Mouse (Mus musculus) liver, embryonic 11.5 days (tissue): ENCODE measurements at regions not wholly inside any gene's neighbourhood (a gene's known extent, or its start where the extent isn't known, plus 50 kb on each side); places are given as distances from the start of the nearest gene placed in this dataset.

Source experiments
- ATAC-seq: fragments of 200-750 bp; cut with Nextera tagmentation; replicated peaks from 2 replicates; pipeline ENCODE4 v1.8.0; 2017; ENCODE audit warnings: moderate number of reproducible peaks, mild to moderate bottlenecking, moderate TSS enrichment, moderate library complexity; ENCODE audit not compliant: low FRiP score
- DNase-seq: peaks from one replicate; pipeline ENCODE4 v3.0.0-alpha.2; 2017; ENCODE audit warnings: low spot score
- H3K27ac ChIP-seq: fragments of 300-500 bp; sonication (generic); 2 replicates; pipeline ENCODE4 v1.5.1; 2014; ENCODE audit warnings: mild to moderate bottlenecking, low read depth, low read length, control low read depth
- H3K27me3 ChIP-seq: fragments of 300-500 bp; sonication (generic); replicated peaks from 2 replicates; pipeline ENCODE4 v1.6.1; 2014; ENCODE audit warnings: low read length, mixed read lengths; ENCODE audit not compliant: control insufficient read depth, insufficient read depth
- H3K36me3 ChIP-seq: fragments of 300-500 bp; sonication (generic); 2 replicates; pipeline ENCODE4 v1.6.1; 2014; ENCODE audit warnings: mild to moderate bottlenecking, low read length, moderate library complexity, mixed read lengths; ENCODE audit not compliant: control insufficient read depth, insufficient read depth
- H3K4me1 ChIP-seq: fragments of 300-500 bp; sonication (generic); replicated peaks from 2 replicates; pipeline ENCODE4 v1.6.1; 2014; ENCODE audit warnings: low read length, mixed read lengths; ENCODE audit not compliant: control insufficient read depth, insufficient read depth
- H3K4me2 ChIP-seq: fragments of 300-500 bp; sonication (generic); 2 replicates; pipeline ENCODE4 v1.6.1; 2014; ENCODE audit warnings: mild to moderate bottlenecking, control low read depth, moderate library complexity
- H3K4me3 ChIP-seq: fragments of 300-500 bp; sonication (generic); 2 replicates; pipeline ENCODE4 v1.5.1; 2014; ENCODE audit warnings: low read depth, low read length, control low read depth
- H3K9ac ChIP-seq: fragments of 300-500 bp; sonication (generic); 2 replicates; pipeline ENCODE4 v1.6.1; 2014; ENCODE audit warnings: low read depth, low read length, control low read depth
- H3K9me3 ChIP-seq: fragments of 300-500 bp; sonication (generic); 2 replicates; pipeline ENCODE4 v1.6.1; 2016; ENCODE audit warnings: low read length, inconsistent platforms, mixed read lengths; ENCODE audit not compliant: control insufficient read depth
- WGBS: fragments of 180-500 bp; shearing (Covaris S2); extraction: QIAGEN DNeasy Blood & Tissue Kit; methylation state at CpG from one replicate; pipeline ENCODE4 v1.1.7; 2014; 5-methylcytosine and 5-hydroxymethylcytosine counted together

GRCm38 (mm10) chr7:72362690-72363089 is 56.3 kb upstream of the Mctp2 start:
- ATAC-seq (no peak), DNase-seq (peak; percentile 50)
- H3K4me1 ChIP-seq: no peaks in the 10 kb centered on the region
- H3K36me3 ChIP-seq: no peaks in the 10 kb centered on the region
- 12% methylated on average over 3 of the region's 3 CpGs for WGBS
- no peak overlapping the region for H3K27ac ChIP-seq
- H3K27me3 ChIP-seq: no peaks in the 10 kb centered on the region
- H3K4me3 ChIP-seq: no peak overlapping the region
- no peak overlapping the region for H3K4me2 ChIP-seq
- H3K9ac ChIP-seq: no peak overlapping the region
- no peaks in the 10 kb centered on the region for H3K9me3 ChIP-seq

- H3K9ac ChIP-seq: no peak overlapping the region
- no peaks in the 10 kb centered on the region for H3K36me3 ChIP-seq
- WGBS: 33% methylated on average over 7 of the region's 7 CpGs
- no peaks in the 10 kb centered on the region for H3K9me3 ChIP-seq
- DNase-seq (no peak), ATAC-seq (no peak)
- no peak overlapping the region for H3K4me3 ChIP-seq
- no peak overlapping the region for H3K27ac ChIP-seq
- no peaks in the 10 kb centered on the region for H3K4me1 ChIP-seq
- no peaks in the 10 kb centered on the region for H3K27me3 ChIP-seq
- no peak overlapping the region for H3K4me2 ChIP-seq
Observed at GRCm38 (mm10) chr7:72391323-72391722, 84.9 kb upstream of the Mctp2 start.

GRCm38 (mm10) chr7:72400056-72400455 is 93.6 kb upstream of the Mctp2 start:
- no peak for DNase-seq
- H3K9ac ChIP-seq: no peak overlapping the region
- H3K27ac ChIP-seq: no peak overlapping the region
- no peak for ATAC-seq
- H3K27me3 ChIP-seq: no peaks in the 10 kb centered on the region
- no peaks in the 10 kb centered on the region for H3K4me1 ChIP-seq
- H3K4me3 ChIP-seq: no peak overlapping the region
- H3K4me2 ChIP-seq: no peak overlapping the region
- H3K36me3 ChIP-seq: no peaks in the 10 kb centered on the region
- H3K9me3 ChIP-seq: no peaks in the 10 kb centered on the region

GRCm38 (mm10) chr7:72406131-72406530 is 99.7 kb upstream of the Mctp2 start:
- no peaks in the 10 kb centered on the region for H3K4me1 ChIP-seq
- 86% methylated on average over 3 of the region's 3 CpGs for WGBS
- no peak overlapping the region for H3K4me3 ChIP-seq
- no peak overlapping the region for H3K4me2 ChIP-seq
- no peak overlapping the region for H3K9ac ChIP-seq
- DNase-seq (no peak), ATAC-seq (no peak)
- no peaks in the 10 kb centered on the region for H3K36me3 ChIP-seq
- no peaks in the 10 kb centered on the region for H3K27me3 ChIP-seq
- H3K9me3 ChIP-seq: no peaks in the 10 kb centered on the region
- no peak overlapping the region for H3K27ac ChIP-seq

- H3K4me2 ChIP-seq: no peak overlapping the region
- H3K9me3 ChIP-seq: no peaks in the 10 kb centered on the region
- ATAC-seq (no peak), DNase-seq (no peak)
- no peaks in the 10 kb centered on the region for H3K36me3 ChIP-seq
- no peaks in the 10 kb centered on the region for H3K27me3 ChIP-seq
- no peak overlapping the region for H3K9ac ChIP-seq
- H3K4me1 ChIP-seq: no peaks in the 10 kb centered on the region
- H3K4me3 ChIP-seq: no peak overlapping the region
- H3K27ac ChIP-seq: no peak overlapping the region
- 50% methylated on average over 6 of the region's 6 CpGs for WGBS
Observed at GRCm38 (mm10) chr7:72408409-72408986, 102.1 kb upstream of the Mctp2 start.

GRCm38 (mm10) chr7:72438552-72438951 is 132.1 kb upstream of the Mctp2 start:
- no peaks in the 10 kb centered on the region for H3K27me3 ChIP-seq
- no peaks in the 10 kb centered on the region for H3K4me1 ChIP-seq
- no peaks in the 10 kb centered on the region for H3K9me3 ChIP-seq
- no peak overlapping the region for H3K9ac ChIP-seq
- no peaks in the 10 kb centered on the region for H3K36me3 ChIP-seq
- no peak for DNase-seq
- 40% methylated on average over 2 of the region's 2 CpGs for WGBS
- H3K4me3 ChIP-seq: no peak overlapping the region
- no peak overlapping the region for H3K27ac ChIP-seq
- no peak for ATAC-seq
- no peak overlapping the region for H3K4me2 ChIP-seq

GRCm38 (mm10) chr7:72442001-72442400 is 135.6 kb upstream of the Mctp2 start:
- ATAC-seq (no peak), DNase-seq (no peak)
- no peak overlapping the region for H3K4me2 ChIP-seq

GRCm38 (mm10) chr7:72444016-72444415 is 137.6 kb upstream of the Mctp2 start:
- no peaks in the 10 kb centered on the region for H3K27me3 ChIP-seq
- no peak overlapping the region for H3K9ac ChIP-seq
- DNase-seq (no peak), ATAC-seq (no peak)
- 67% methylated on average over 1 of the region's 1 CpGs for WGBS
- no peak overlapping the region for H3K27ac ChIP-seq
- H3K4me1 ChIP-seq: no peaks in the 10 kb centered on the region
- H3K4me3 ChIP-seq: no peak overlapping the region
- no peak overlapping the region for H3K4me2 ChIP-seq
- no peaks in the 10 kb centered on the region for H3K36me3 ChIP-seq
- no peaks in the 10 kb centered on the region for H3K9me3 ChIP-seq

More at GRCm38 (mm10) chr7:72442001-72442400, 135.6 kb upstream of the Mctp2 start:
- Histone ChIP-seq H3K27me3 (no peaks in the 10 kb centered on the region), H3K27ac (no peak overlapping the region), H3K36me3 (no peaks in the 10 kb centered on the region), H3K4me1 (no peaks in the 10 kb centered on the region), H3K4me3 (no peak overlapping the region), H3K9ac (no peak overlapping the region), H3K9me3 (no peaks in the 10 kb centered on the region)
- 85% methylated on average over 5 of the region's 5 CpGs for WGBS

GRCm38 (mm10) chr7:72444792-72445191 is 138.4 kb upstream of the Mctp2 start:
- WGBS: 48% methylated on average over 1 of the region's 1 CpGs
- no peaks in the 10 kb centered on the region for H3K4me1 ChIP-seq
- no peak overlapping the region for H3K4me2 ChIP-seq
- no peak for ATAC-seq
- no peak overlapping the region for H3K9ac ChIP-seq
- no peak overlapping the region for H3K27ac ChIP-seq
- H3K36me3 ChIP-seq: no peaks in the 10 kb centered on the region
- DNase-seq: no peak
- H3K27me3 ChIP-seq: no peaks in the 10 kb centered on the region
- H3K9me3 ChIP-seq: no peaks in the 10 kb centered on the region
- no peak overlapping the region for H3K4me3 ChIP-seq
